Mouse (Mus musculus): ENCODE results near the gene Gba2. TPM values are rescaled to one million over a fixed set of nuclear protein-coding genes. Genes with fewer than 3 reads are reported as not detected.
A peak's percentile ranks its signal among the peaks of the same experiment; 100 is the strongest.

The Gba2 gene
- polyA plus RNA-seq, 1 experiment from 2014 or later: 25.0 TPM

GRCm38 (mm10) chr4:43563601-43563875 lies 15.1 kb downstream of the Gba2 start:
- Histone ChIP-seq H3K9me3 (ENCODE audit: control insufficient read depth, low read length) (no peaks in the 10 kb centered on the region), H3K4me3 (ENCODE audit: low read depth, low read length) (peak overlapping the region; percentile 88), H3K36me3 (ENCODE audit: control insufficient read depth, insufficient read depth, low read length) (peaks cover 20% of the 10 kb centered on the region), H3K4me1 (replicated peaks; ENCODE audit: control insufficient read depth, insufficient read depth) (peaks cover 17% of the 10 kb centered on the region), H3K27me3 (ENCODE audit: control insufficient read depth, insufficient read depth, low read length) (no peaks in the 10 kb centered on the region), H3K9ac (ENCODE audit: low read length) (peak overlapping the region; percentile 96; the same call in 1 of the 2 replicates), H3K4me2 (replicated peaks; ENCODE audit: low read depth) (peak overlapping the region; percentile 60), H3K27ac (replicated peaks) (0 out of 2 replicates have a peak overlapping the region, but pooled peaks have one; percentile 9)
- ATAC-seq (ENCODE audit: low FRiP score, low TSS enrichment): no peak
- TF ChIP-seq EP300 (optimal IDR thresholded peaks at IDR 0.05) (no peak), CTCF (IDR thresholded peaks at IDR 0.05; ENCODE audit: low read depth) (no peak)
- 66% methylated on average over 4 of the region's 4 CpGs for WGBS
- no peak for DNase-seq (ENCODE audit: low spot score)

GRCm38 (mm10) chr4:43562769-43563600 lies 15.7 kb downstream of the Gba2 start:
- H3K27ac ChIP-seq (replicated peaks): peak overlapping the region; percentile 100
- H3K9me3 ChIP-seq (ENCODE audit: control insufficient read depth, low read length): no peaks in the 10 kb centered on the region
- H3K27me3 ChIP-seq (ENCODE audit: control insufficient read depth, insufficient read depth, low read length): no peaks in the 10 kb centered on the region
- H3K4me2 ChIP-seq (replicated peaks; ENCODE audit: low read depth): peak overlapping the region; percentile 60
- peak overlapping the region; percentile 96 for H3K9ac ChIP-seq (ENCODE audit: low read length)
- peak overlapping the region; percentile 88 for H3K4me3 ChIP-seq (ENCODE audit: low read depth, low read length)
- 6% methylated on average over 22 of the region's 22 CpGs for WGBS
- peaks cover 17% of the 10 kb centered on the region for H3K36me3 ChIP-seq (ENCODE audit: control insufficient read depth, insufficient read depth, low read length)
- ATAC-seq (ENCODE audit: low FRiP score, low TSS enrichment) (0 out of 2 replicates have a peak, but pooled peaks have one; percentile 1), DNase-seq (ENCODE audit: low spot score) (peak; percentile 42)
- peaks cover 20% of the 10 kb centered on the region for H3K4me1 ChIP-seq (replicated peaks; ENCODE audit: control insufficient read depth, insufficient read depth)
- no peak for TF ChIP-seq EP300 (optimal IDR thresholded peaks at IDR 0.05)
- TF ChIP-seq CTCF (IDR thresholded peaks at IDR 0.05; ENCODE audit: low read depth): no peak

- peak; percentile 96 for DNase-seq (ENCODE audit: low spot score)
- peak; percentile 92 for ATAC-seq (ENCODE audit: low FRiP score, low TSS enrichment)
- H3K4me2 ChIP-seq (replicated peaks; ENCODE audit: low read depth): peak within 1 kb of the TSS; percentile 60
- WGBS: under 1% methylated on average over 59 of the region's 62 CpGs
- peak within 1 kb of the TSS; percentile 88 for H3K4me3 ChIP-seq (ENCODE audit: low read depth, low read length)
- H3K4me1 ChIP-seq (replicated peaks; ENCODE audit: control insufficient read depth, insufficient read depth): peaks cover 21% of the 10 kb centered on the region
- H3K27ac ChIP-seq (replicated peaks): peak within 1 kb of the TSS; percentile 100
- H3K27me3 ChIP-seq (ENCODE audit: control insufficient read depth, insufficient read depth, low read length): no peaks in the 10 kb centered on the region
- peaks cover 11% of the 10 kb centered on the region for H3K36me3 ChIP-seq (ENCODE audit: control insufficient read depth, insufficient read depth, low read length)
- TF ChIP-seq CTCF (IDR thresholded peaks at IDR 0.05; ENCODE audit: low read depth) (peak; percentile 28), EP300 (optimal IDR thresholded peaks at IDR 0.05) (no peak)
- H3K9ac ChIP-seq (ENCODE audit: low read length): peak within 1 kb of the TSS; percentile 96
- no peaks in the 10 kb centered on the region for H3K9me3 ChIP-seq (ENCODE audit: control insufficient read depth, low read length)
Observed at GRCm38 (mm10) chr4:43561997-43562768, 16.5 kb downstream of the Gba2 start, which contains the start of the genes Creb3 and Tln1. TSS of gene Creb3 (plus strand) at chr4:43562332. TSS of gene Tln1 (minus strand) at chr4:43562691.

- Histone ChIP-seq H3K9ac (ENCODE audit: low read length) (peak overlapping the region; percentile 96), H3K9me3 (ENCODE audit: control insufficient read depth, low read length) (no peaks in the 10 kb centered on the region), H3K27me3 (ENCODE audit: control insufficient read depth, insufficient read depth, low read length) (no peaks in the 10 kb centered on the region), H3K27ac (replicated peaks) (peak overlapping the region; percentile 100), H3K4me2 (replicated peaks; ENCODE audit: low read depth) (peak overlapping the region; percentile 60), H3K4me3 (ENCODE audit: low read depth, low read length) (peak overlapping the region; percentile 88), H3K36me3 (ENCODE audit: control insufficient read depth, insufficient read depth, low read length) (peaks cover 7% of the 10 kb centered on the region; the same call in 1 of the 2 replicates), H3K4me1 (replicated peaks; ENCODE audit: control insufficient read depth, insufficient read depth) (peaks cover 21% of the 10 kb centered on the region)
- DNase-seq (ENCODE audit: low spot score) (no peak), ATAC-seq (ENCODE audit: low FRiP score, low TSS enrichment) (no peak; the same call in 1 of the 2 replicates)
- TF ChIP-seq CTCF (IDR thresholded peaks at IDR 0.05; ENCODE audit: low read depth): no peak
- TF ChIP-seq EP300 (optimal IDR thresholded peaks at IDR 0.05): no peak
- WGBS: under 1% methylated on average over 16 of the region's 16 CpGs
Observed at GRCm38 (mm10) chr4:43561436-43561996, 17.2 kb downstream of the Gba2 start.

GRCm38 (mm10) chr4:43560976-43561375 lies 17.7 kb downstream of the Gba2 start:
- H3K27me3 ChIP-seq (ENCODE audit: control insufficient read depth, insufficient read depth, low read length): no peaks in the 10 kb centered on the region
- peaks cover 11% of the 10 kb centered on the region; the same call in 1 of the 2 replicates for H3K36me3 ChIP-seq (ENCODE audit: control insufficient read depth, insufficient read depth, low read length)
- no peak for DNase-seq (ENCODE audit: low spot score)
- TF ChIP-seq EP300 (optimal IDR thresholded peaks at IDR 0.05): no peak
- ATAC-seq (ENCODE audit: low FRiP score, low TSS enrichment): no peak
- peak overlapping the region; percentile 60 for H3K4me2 ChIP-seq (replicated peaks; ENCODE audit: low read depth)
- WGBS: 12% methylated on average over 2 of the region's 2 CpGs
- H3K27ac ChIP-seq (replicated peaks): peak overlapping the region; percentile 100
- H3K4me1 ChIP-seq (replicated peaks; ENCODE audit: control insufficient read depth, insufficient read depth): peaks cover 21% of the 10 kb centered on the region
- H3K9me3 ChIP-seq (ENCODE audit: control insufficient read depth, low read length): no peaks in the 10 kb centered on the region
- H3K9ac ChIP-seq (ENCODE audit: low read length): peak overlapping the region; percentile 96
- H3K4me3 ChIP-seq (ENCODE audit: low read depth, low read length): peak overlapping the region; percentile 88

All from stomach, postnatal 0 days (tissue).